Mouse (Mus musculus) mouse embryonic stem cell (cell line): Measurements from ENCODE around the gene Cnnm2.

ENCODE experiments used
- in situ Hi-C, 2 experiments: fragments of 300-500 bp; cut with MboI; formaldehyde crosslinking; loops; 1 replicate in 1 of 2; 3 replicates in 1 of 2; pipeline ENCODE4 v1.14.3; 2019 to 2020; ENCODE audit warnings: low sequenced_read_pairs in 2 of 2, low pct_unique_long_range_greater_than_20kb in 1 of 2, mixed read lengths in 1 of 2; ENCODE audit not compliant: unreplicated experiment in 1 of 2

The Cnnm2 gene

DNA sequence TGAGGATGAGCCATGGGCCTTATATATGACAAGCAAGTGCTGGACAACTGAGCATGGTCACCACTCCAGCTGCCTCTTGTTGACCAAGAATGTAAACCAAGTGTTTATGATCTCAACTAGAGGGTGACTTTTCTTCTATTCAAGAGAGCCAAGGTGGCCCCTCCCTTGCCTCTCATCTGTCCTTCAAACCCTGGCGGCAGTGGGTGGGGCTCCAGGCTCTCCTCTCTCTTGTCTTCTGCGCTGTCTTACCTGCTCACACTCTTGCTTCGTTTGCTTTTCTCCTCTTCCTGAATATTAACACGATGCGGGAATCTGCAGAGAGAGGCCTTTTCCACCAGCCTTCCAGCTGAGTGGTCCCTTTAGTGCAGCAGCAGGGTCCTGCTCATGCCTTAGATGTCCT lies 22.6 kb downstream of the Cnnm2 start:
- in situ Hi-C loops: no loop called here

- in situ Hi-C loops: no loop called here
These were observed 23.1 kb downstream of the Cnnm2 start for GRCm38 (mm10) chr19:46784502-46784901.

- in situ Hi-C loops: no loop called here
These were observed 24.2 kb downstream of the Cnnm2 start for GRCm38 (mm10) chr19:46785633-46786032.

DNA sequence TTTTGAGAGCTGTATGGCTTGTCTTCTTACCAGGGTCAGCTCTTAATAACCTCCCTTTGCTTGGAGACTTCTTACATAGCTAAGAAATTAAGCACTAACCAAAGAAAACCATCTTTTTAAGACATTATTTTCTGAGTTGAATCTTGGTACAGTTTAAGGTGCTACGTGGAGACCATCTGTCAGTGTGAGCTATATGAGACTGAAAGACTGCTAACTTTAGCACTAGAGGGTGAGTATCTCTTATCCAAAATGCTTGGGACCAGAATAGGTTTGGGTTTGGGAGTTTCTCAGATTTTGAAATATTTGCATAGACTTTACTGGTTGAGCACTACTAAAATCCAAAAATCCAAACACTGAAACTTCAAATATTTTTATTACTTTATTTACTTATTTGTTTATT lies 28.4 kb downstream of the Cnnm2 start:
- in situ Hi-C loops: no loop called here

DNA sequence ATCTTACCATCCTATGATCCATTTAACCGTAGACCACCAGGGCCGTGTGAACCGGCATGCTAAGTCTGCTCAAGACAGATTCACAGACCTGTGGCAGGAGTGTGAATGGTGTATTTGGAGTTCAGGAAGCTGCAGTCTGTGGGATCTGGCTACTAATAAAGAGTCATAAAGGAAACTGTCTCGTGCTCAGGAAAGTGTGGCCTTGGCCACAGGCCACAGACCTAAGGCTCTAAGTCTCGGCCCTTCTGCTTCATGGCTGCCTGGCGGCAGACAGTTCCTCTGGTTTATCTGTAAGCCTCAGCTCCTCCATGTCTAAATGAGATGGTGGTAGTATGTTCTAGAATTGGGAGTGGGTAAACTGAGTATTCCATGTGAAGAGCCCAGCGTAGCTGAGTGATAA lies 30.0 kb downstream of the Cnnm2 start:
- in situ Hi-C loops: no loop called here

- in situ Hi-C loops: no loop called here
These were observed 30.5 kb downstream of the Cnnm2 start for GRCm38 (mm10) chr19:46791921-46792320.

- in situ Hi-C loops: no loop called here
These were observed 31.1 kb downstream of the Cnnm2 start for GRCm38 (mm10) chr19:46792480-46792879.

GRCm38 (mm10) chr19:46794181-46794580 lies 32.8 kb downstream of the Cnnm2 start:
- in situ Hi-C loops: no loop called here

GRCm38 (mm10) chr19:46799903-46800583 lies 38.6 kb downstream of the Cnnm2 start:
- in situ Hi-C loops: no loop called here

- in situ Hi-C loops: no loop called here
These were observed 40.1 kb downstream of the Cnnm2 start for GRCm38 (mm10) chr19:46801492-46801891.

GRCm38 (mm10) chr19:46802306-46802705 lies 40.9 kb downstream of the Cnnm2 start:
- in situ Hi-C loops: no loop called here

DNA sequence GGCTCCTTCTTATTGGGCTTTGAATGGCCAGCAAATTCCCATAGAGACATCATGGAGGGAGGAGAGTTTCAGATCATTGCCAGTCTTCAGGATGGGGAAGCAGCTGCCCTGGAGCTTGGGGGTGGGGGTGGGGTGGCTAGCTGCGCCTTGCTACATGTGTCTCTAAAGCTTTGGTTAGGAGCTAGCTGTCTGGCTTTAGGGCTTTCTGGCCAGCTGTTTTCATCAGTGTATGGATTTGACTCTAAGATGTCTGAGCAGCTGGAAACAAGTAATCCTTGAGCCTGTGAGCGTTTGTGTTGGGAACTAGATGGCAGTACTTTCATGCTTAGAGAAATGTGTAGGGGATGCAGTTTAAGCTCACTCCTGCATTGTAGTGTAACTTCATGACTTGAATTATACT lies 42.3 kb downstream of the Cnnm2 start:
- in situ Hi-C loops: no loop called here

DNA sequence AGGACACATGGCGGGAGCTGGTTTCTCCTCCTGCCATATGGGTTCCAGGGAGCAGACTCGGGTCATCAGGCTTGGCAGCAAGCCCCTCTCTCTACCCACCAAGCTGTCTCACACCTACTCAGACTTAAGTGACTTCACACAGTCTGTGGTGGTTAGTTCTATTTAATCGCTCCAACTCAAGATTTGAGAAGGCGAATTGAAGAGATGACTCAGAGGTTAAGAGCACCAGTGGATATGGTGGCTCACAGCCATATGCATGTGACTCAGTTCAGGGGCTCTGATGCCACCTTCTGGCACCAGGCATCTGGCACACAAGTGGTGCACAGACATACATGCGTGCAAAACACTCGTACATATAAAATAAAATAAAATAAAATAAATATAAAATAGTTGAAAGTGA lies 43.4 kb downstream of the Cnnm2 start:
- in situ Hi-C loops: no loop called here

GRCm38 (mm10) chr19:46805933-46806688 lies 44.7 kb downstream of the Cnnm2 start:
- in situ Hi-C loops: no loop called here

DNA sequence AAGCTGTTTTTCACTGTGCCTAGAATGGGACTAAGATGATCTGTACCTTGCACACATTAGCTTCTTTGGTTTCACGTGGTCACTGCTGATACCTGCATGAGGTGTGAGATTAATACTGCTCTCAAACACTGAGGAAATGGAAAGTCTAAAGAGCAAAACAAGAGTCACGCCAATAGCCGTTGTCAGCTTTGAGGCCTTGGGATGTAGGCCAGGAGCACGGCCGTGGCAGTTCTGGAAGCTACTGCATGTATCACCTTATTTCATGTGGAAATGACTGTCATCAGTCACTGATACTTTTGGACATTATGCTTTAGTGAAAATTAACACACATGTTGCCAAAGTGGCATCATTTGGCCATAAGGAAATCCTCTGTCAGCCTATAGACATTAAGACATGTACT lies 46.9 kb downstream of the Cnnm2 start:
- in situ Hi-C loops: no loop called here

DNA sequence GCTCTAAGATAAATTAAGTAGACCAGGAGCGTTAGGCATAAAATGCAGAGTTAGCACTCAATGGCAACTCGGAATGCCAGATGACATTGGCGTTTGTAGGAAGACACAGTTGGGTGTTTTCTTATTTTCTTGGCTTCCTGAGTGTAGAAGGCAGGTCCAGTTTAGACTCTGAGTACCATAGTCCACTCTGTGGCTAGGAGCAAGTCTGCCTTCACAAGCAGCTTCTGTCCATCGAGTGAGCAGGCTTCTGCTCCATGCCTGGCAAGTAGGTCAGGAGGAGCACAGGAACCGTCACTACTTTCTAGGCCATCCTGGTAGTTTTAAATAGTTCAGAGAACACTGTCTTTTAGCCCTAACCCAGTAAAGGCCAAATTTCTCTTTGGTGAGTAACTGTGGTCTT lies 47.6 kb downstream of the Cnnm2 start:
- in situ Hi-C loops: no loop called here

DNA sequence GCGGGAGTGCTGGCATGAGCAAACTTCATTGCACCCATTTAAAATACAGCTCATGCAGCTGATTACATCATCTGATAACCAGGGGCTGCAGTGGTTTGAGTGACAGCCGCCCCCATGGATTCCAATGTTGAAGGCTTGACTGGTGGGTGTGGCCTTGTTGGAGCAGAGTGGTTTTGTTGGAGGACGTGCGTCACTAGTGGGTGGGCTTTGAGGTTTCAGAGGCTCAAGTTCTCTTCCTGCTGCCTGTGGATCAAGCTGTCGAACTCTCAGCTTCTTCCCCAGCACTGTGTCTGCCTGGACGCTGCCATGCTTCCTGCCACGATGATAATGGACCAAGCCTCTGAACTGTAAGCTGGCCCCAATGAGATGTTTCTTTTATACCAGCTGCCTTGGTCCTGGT lies 57.9 kb downstream of the Cnnm2 start:
- in situ Hi-C loops: no loop called here

- in situ Hi-C loops: no loop called here
These were observed 61.1 kb downstream of the Cnnm2 start for GRCm38 (mm10) chr19:46822491-46822890.

DNA sequence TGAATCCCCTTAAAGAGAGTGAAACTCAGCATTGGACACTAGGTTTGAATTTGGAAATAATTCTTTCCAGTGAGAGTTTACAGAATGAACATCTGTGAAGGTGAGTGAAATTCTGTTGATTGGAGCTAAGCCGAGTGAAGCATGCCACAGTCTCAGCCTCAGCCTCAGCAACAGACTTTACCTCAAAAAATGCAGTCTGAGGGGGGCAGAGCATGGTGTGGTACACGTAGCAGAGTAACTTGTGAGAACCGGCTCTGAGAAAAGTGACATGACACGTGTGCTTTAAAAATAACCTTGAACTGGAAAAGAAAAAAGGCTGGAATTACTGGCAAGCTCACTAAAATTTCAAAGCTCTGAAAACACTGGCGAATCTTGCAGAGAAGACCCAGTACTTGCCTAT lies 62.4 kb downstream of the Cnnm2 start:
- in situ Hi-C loops: no loop called here

- in situ Hi-C loops: no loop called here
These were observed 63.5 kb downstream of the Cnnm2 start for GRCm38 (mm10) chr19:46824867-46825266.
